Mouse (Mus musculus) forebrain, postnatal 0 days (tissue): ENCODE results near the gene Mmab. TPM values are rescaled to one million over a fixed set of nuclear protein-coding genes. Genes with fewer than 3 reads are reported as not detected.

Experiments
- ATAC-seq: fragments of 200-750 bp; cut with Nextera tagmentation; 2 replicates; pipeline ENCODE4 v1.8.0; 2017; ENCODE audit warnings: mild to moderate bottlenecking, moderate library complexity
- DNase-seq: peaks from one replicate; pipeline ENCODE4 v3.0.0-alpha.2; 2015
- H3K27ac ChIP-seq: fragments of 300-500 bp; sonication (generic); 2 replicates; pipeline ENCODE4 v1.5.1; 2014; ENCODE audit warnings: low read depth, mild to moderate bottlenecking, antibody characterized with exemption, low read length, moderate library complexity, mixed read lengths
- H3K27me3 ChIP-seq: fragments of 300-500 bp; sonication (generic); 2 replicates; pipeline ENCODE4 v1.6.1; 2014; ENCODE audit warnings: mild to moderate bottlenecking, low read length, mixed read lengths; ENCODE audit not compliant: insufficient read depth
- H3K36me3 ChIP-seq: fragments of 300-500 bp; sonication (generic); 2 replicates; pipeline ENCODE4 v1.6.1; 2014; ENCODE audit warnings: mild to moderate bottlenecking, moderate library complexity; ENCODE audit not compliant: insufficient read depth
- H3K4me1 ChIP-seq: fragments of 300-500 bp; sonication (generic); 2 replicates; pipeline ENCODE4 v1.6.1; 2014; ENCODE audit warnings: antibody characterized with exemption; ENCODE audit not compliant: insufficient read depth
- H3K4me2 ChIP-seq: fragments of 300-500 bp; sonication (generic); 2 replicates; pipeline ENCODE4 v1.6.1; 2014; ENCODE audit warnings: low read depth, mild to moderate bottlenecking, moderate library complexity
- H3K4me3 ChIP-seq: fragments of 300-500 bp; sonication (generic); 2 replicates; pipeline ENCODE4 v1.5.1; 2014; ENCODE audit warnings: low read depth, low read length, mixed read lengths
- H3K9ac ChIP-seq: fragments of 300-500 bp; sonication (generic); 2 replicates; pipeline ENCODE4 v1.6.1; 2014; ENCODE audit warnings: mild to moderate bottlenecking
- H3K9me3 ChIP-seq: fragments of 300-500 bp; sonication (generic); 2 replicates; pipeline ENCODE4 v1.6.1; 2016; ENCODE audit warnings: low read length
- CTCF ChIP-seq: sonication (generic); IDR thresholded peaks from 2 replicates; pipeline ENCODE4 v1.5.1; 2016; ENCODE audit warnings: antibody characterized with exemption, control low read depth, low read depth
- WGBS: fragments of 180-500 bp; shearing (Covaris S2); extraction: QIAGEN DNeasy Blood & Tissue Kit; methylation state at CpG from one replicate; pipeline ENCODE4 v1.1.7; 2014; 5-methylcytosine and 5-hydroxymethylcytosine counted together
- polyA plus RNA-seq: library from polyadenylated mRNA; unstranded; fragments of >200 nt; fragmentation: Nextera tagmentation; extraction: Ambion mirVana; gene quantifications from 2 replicates; pipeline ENCODE4 v1.2.1, GENCODE M21; 2015
- total RNA-seq: library from RNA; depleted of rRNA; stranded (reverse); fragments of >200 nt; gene quantifications from 2 replicates; pipeline ENCODE4 v1.2.3, GENCODE M21; 2014

The Mmab gene
- total and polyA plus RNA-seq, 2 experiments from 2014 or later: 26.8 to 28.6 TPM

- H3K9ac ChIP-seq: no peak overlapping the region
Observed at GRCm38 (mm10) chr5:114474741-114475491, 31.1 kb upstream of the Mmab start.

GRCm38 (mm10) chr5:114470359-114470758, 26.5 kb upstream of the Mmab start:
- Histone ChIP-seq H3K27me3 (peaks cover 3% of the 10 kb centered on the region; the same call in 1 of the 2 replicates), H3K9me3 (no peaks in the 10 kb centered on the region), H3K4me2 (no peak overlapping the region), H3K9ac (no peak overlapping the region), H3K4me3 (no peak overlapping the region), H3K36me3 (no peaks in the 10 kb centered on the region), H3K27ac (no peak overlapping the region), H3K4me1 (peaks cover 9% of the 10 kb centered on the region)
- WGBS: 81% methylated on average over 3 of the region's 3 CpGs
- no peak for TF ChIP-seq CTCF
- ATAC-seq (no peak), DNase-seq (no peak)

More at GRCm38 (mm10) chr5:114474741-114475491, 31.1 kb upstream of the Mmab start:
- peaks cover 7% of the 10 kb centered on the region for H3K27me3 ChIP-seq
- peak overlapping the region; percentile 69; the same call in 1 of the 2 replicates for H3K27ac ChIP-seq
- H3K36me3 ChIP-seq: no peaks in the 10 kb centered on the region
- peak overlapping the region; percentile 40 for H3K4me2 ChIP-seq
- ATAC-seq (peak; percentile 61; the same call in 1 of the 2 replicates), DNase-seq (peak; percentile 83)
- no peak for TF ChIP-seq CTCF
- peaks cover 9% of the 10 kb centered on the region for H3K4me1 ChIP-seq
- H3K9me3 ChIP-seq: no peaks in the 10 kb centered on the region
- no peak overlapping the region for H3K4me3 ChIP-seq
- WGBS: 18% methylated on average over 35 of the region's 35 CpGs

GRCm38 (mm10) chr5:114468007-114468406, 24.1 kb upstream of the Mmab start:
- Histone ChIP-seq H3K4me3 (no peak overlapping the region), H3K9me3 (no peaks in the 10 kb centered on the region), H3K4me2 (no peak overlapping the region), H3K27me3 (peaks cover 3% of the 10 kb centered on the region; the same call in 1 of the 2 replicates), H3K27ac (peak overlapping the region; percentile 29; the same call in 1 of the 2 replicates), H3K36me3 (no peaks in the 10 kb centered on the region), H3K9ac (no peak overlapping the region), H3K4me1 (no peaks in the 10 kb centered on the region; the same call in 1 of the 2 replicates)
- DNase-seq (no peak), ATAC-seq (no peak)
- TF ChIP-seq CTCF: no peak
- 23% methylated on average over 4 of the region's 4 CpGs for WGBS

GRCm38 (mm10) chr5:114467430-114467829, 23.6 kb upstream of the Mmab start:
- H3K9ac ChIP-seq: no peak overlapping the region
- peak; percentile 79 for ATAC-seq
- peak; percentile 74 for DNase-seq
- TF ChIP-seq CTCF: no peak
- peak overlapping the region; percentile 20 for H3K4me3 ChIP-seq
- 5% methylated on average over 12 of the region's 13 CpGs for WGBS
- no peaks in the 10 kb centered on the region for H3K36me3 ChIP-seq
- H3K27ac ChIP-seq: peak overlapping the region; percentile 29
- H3K4me1 ChIP-seq: no peaks in the 10 kb centered on the region; the same call in 1 of the 2 replicates
- no peaks in the 10 kb centered on the region for H3K9me3 ChIP-seq
- H3K4me2 ChIP-seq: peak overlapping the region; percentile 47
- peaks cover 3% of the 10 kb centered on the region for H3K27me3 ChIP-seq

- H3K4me3 ChIP-seq: peak overlapping the region; percentile 20
- TF ChIP-seq CTCF: no peak
- H3K9ac ChIP-seq: no peak overlapping the region
- ATAC-seq: peak; percentile 23; the same call in 1 of the 2 replicates
- WGBS: 1% methylated on average over 11 of the region's 11 CpGs
- H3K4me1 ChIP-seq: no peaks in the 10 kb centered on the region; the same call in 1 of the 2 replicates
- H3K27me3 ChIP-seq: peaks cover 4% of the 10 kb centered on the region
- peak overlapping the region; percentile 47 for H3K4me2 ChIP-seq
- peak overlapping the region; percentile 29; the same call in 1 of the 2 replicates for H3K27ac ChIP-seq
- DNase-seq: no peak
- no peaks in the 10 kb centered on the region for H3K36me3 ChIP-seq
- no peaks in the 10 kb centered on the region for H3K9me3 ChIP-seq
Observed at GRCm38 (mm10) chr5:114467019-114467418, 23.2 kb upstream of the Mmab start.

GRCm38 (mm10) chr5:114465641-114466040, 21.8 kb upstream of the Mmab start:
- H3K4me2 ChIP-seq: no peak overlapping the region
- no peak for TF ChIP-seq CTCF
- ATAC-seq (no peak), DNase-seq (no peak)
- no peak overlapping the region for H3K4me3 ChIP-seq
- 74% methylated on average over 7 of the region's 7 CpGs for WGBS
- H3K4me1 ChIP-seq: no peaks in the 10 kb centered on the region; the same call in 1 of the 2 replicates
- no peaks in the 10 kb centered on the region for H3K36me3 ChIP-seq
- H3K27me3 ChIP-seq: peaks cover 9% of the 10 kb centered on the region
- H3K9ac ChIP-seq: no peak overlapping the region
- H3K9me3 ChIP-seq: no peaks in the 10 kb centered on the region
- no peak overlapping the region for H3K27ac ChIP-seq

GRCm38 (mm10) chr5:114464561-114464960, 20.7 kb upstream of the Mmab start:
- no peaks in the 10 kb centered on the region for H3K36me3 ChIP-seq
- WGBS: 80% methylated on average over 2 of the region's 2 CpGs
- H3K4me2 ChIP-seq: no peak overlapping the region
- H3K4me1 ChIP-seq: no peaks in the 10 kb centered on the region; the same call in 1 of the 2 replicates
- no peak overlapping the region for H3K27ac ChIP-seq
- ATAC-seq: no peak
- no peak overlapping the region for H3K9ac ChIP-seq
- no peaks in the 10 kb centered on the region for H3K9me3 ChIP-seq
- no peak for TF ChIP-seq CTCF
- peaks cover 7% of the 10 kb centered on the region for H3K27me3 ChIP-seq
- no peak for DNase-seq
- H3K4me3 ChIP-seq: no peak overlapping the region
